Mouse (Mus musculus) heart, postnatal 14 days (tissue): ENCODE data around the gene Mettl26. TPM values are rescaled to one million over a fixed set of nuclear protein-coding genes. Genes with fewer than 3 reads are reported as not detected.
"Not testable (repeated sequence)": the region's sequence is repeated elsewhere in the genome, so short reads cannot be mapped to it uniquely, and the experiment has no call there.

Experiments
- DNase-seq, 2 experiments: peaks; one replicate each; pipeline ENCODE4 v3.0.0; 2021 to 2022
- intact Hi-C: fragments of 180-260 bp; cut with DNase I; formaldehyde crosslinking; loops from one replicate; pipeline ENCODE4 v1.15.1; 2025
- total RNA-seq, 2 experiments: library from RNA; stranded (reverse); gene quantifications; 2 replicates each; pipeline ENCODE4 v1.2.3; 2021

The Mettl26 gene
- total RNA-seq, 2 experiments from 2014 or later = 11.3 to 13.2 TPM

DNA sequence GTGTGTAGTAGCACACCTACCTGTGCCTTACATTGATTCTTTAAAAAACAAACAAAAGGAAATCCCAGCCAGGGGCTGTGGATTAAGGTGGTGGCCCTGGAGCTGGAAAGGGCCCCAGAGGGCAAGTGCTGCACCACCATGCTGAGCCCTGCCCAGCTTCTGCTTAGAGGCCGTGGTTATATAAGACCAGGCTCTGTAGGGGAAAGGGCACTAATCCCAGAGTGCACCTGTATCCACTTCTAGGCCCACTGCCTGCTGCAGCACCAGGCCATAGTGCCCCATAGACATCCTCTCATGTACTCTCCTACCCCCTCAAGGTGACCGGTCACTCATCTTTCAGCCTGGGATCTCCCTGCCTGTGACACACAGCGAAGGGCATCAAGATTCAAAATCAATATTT is 8.7 kb upstream of the Mettl26 start:
- DNase-seq = no peak
- intact Hi-C loops = loop anchor here (2.0 to 5.0 kb wide), 2 partner anchors 21 to 94 kb away; partner anchors contain the start of genes Narfl and Rhot2

DNA sequence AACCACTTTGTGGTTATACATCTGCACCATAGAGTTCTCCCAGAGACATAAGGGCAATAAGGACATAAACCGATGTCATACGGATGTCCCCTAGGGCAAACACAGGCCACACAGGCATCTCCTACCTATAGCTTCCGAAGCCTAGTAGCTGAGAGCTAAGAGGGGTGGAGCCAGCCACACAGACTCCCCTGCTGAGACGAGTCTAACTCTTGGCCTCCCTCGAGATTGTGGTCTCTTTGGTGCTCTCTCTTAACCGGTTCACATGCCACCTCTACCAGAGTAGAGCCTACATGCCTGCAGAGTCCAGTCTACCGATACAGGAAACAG is 7.4 kb upstream of the Mettl26 start:
- DNase-seq = no peak
- intact Hi-C loops = loop anchor here (2.0 to 5.0 kb wide), 2 partner anchors 23 to 95 kb away; partner anchors contain the start of genes Narfl and Rhot2

DNA sequence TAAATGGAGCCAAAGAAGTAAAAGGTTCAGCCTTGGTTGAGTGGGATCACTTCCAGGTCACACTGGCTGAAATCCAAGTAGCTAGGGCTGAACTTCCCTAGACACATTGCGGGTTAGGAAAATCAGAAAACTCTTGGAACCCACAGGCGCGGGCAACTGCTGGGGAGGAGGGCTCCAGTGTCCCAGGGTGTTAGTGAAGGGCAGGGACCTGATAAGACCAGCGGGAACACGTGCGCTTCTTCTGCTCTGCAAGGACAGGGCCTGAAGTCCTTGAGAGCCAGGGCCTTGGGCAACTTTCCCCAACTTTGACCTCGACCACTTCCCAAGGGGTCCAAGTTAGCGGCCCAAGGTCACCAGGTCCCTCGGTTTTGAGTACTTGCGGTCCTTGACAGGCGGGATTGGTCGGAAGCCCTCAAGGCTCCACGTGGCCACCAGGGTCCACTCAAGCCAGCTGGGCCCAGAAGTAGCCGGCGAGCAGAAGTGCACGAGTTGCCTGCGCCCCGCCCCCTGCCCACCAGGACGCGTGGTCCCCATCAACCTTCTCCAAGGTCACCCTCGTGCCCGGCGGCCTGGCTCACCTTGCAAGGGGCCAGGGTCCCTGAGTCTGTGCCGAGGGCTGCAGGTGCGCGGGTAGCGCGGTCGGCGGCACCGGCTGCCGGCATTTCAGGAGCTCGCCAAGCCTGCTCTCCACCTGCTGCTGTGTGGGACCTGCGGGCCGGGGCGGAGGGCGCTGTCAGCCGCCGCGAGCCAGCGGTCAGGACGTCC is 6.9 kb upstream of the Mettl26 start:
- intact Hi-C loops = loop anchor here (2.0 to 5.0 kb wide), 2 partner anchors 23 to 96 kb away; partner anchors contain the start of genes Narfl and Rhot2

DNA sequence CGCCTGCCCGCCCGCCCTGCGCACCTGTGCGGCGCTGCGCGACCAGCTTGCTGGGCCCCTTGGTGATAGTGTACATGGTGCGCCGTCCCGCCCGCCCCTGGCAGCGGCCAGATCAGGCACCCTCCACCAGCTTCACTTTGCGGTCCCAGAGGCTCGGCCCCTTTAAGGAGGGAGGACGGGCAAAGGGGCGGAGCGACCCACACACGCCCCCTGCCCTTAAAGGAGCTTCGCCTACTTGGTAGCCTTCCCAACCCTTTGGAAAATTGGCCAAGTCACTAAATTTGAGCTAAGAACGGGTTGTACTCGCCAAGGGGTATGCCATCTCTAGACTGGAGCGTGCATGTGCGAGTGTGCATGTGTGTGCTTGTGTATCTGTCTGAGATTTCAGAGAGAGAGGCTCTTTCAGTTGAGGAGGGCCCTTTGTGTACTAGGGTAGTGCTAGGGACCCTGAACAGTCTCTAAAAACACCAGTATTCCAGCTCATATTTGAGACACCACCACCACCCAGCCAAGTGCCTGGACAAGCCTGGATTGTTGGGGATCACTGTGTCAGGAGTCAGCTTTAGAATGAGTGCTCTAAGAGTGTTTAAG is 6.2 kb upstream of the Mettl26 start, which contains the start of gene Mcrip2:
Gene Mcrip2 (minus strand): TSS at position 164 of the 591 bp plus-strand sequence.
- peak; percentile 83 to 86 for DNase-seq
- intact Hi-C loops = loop anchor here (5.0 kb wide), 1 partner anchor 96 kb away; the partner anchor contains the start of gene Narfl

More for the DNA sequence above, 6.9 kb upstream of the Mettl26 start:
- DNase-seq = peak; percentile 55 to 73

DNA sequence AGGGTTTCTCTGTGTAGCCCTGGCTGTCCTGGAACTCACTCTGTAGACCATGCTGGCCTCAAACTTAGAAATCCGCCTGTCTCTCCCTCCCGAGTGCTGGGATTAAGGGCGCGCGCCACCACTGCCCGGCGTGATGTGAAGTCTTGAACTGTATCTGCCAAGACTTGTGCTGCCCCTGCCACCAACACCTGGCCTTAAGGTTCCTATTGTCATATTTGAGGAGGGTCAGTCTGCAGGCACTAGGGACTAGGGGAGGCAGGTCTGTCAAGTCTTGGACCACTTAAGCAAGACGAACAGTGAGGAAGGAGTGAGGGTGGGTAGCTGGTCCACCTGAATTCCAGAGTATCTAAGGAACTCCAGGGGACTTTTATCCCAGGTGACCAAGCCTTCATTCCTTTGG is 5.4 kb upstream of the Mettl26 start:
- intact Hi-C loops = loop anchor here (5.0 kb wide), 1 partner anchor 97 kb away; the partner anchor contains the start of gene Narfl
- no peak for DNase-seq

DNA sequence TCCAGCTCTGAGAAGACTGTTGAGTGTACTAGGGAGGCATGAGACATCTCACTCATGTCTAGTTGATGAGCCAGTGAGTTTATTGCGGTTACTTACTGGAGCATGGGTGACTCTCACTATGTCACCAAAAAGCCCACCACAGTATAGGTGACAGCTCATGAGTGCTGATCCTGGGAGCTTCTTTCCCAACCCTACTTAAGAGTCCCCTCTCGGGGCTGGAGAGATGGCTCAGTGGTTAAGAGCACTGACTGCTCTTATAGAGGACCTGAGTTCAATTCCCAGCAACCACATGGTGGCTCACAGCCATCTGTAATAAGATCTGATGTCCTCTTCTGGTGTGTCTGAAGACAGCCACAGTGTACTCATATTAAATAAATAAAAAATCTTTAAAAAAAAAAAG is 4.9 kb upstream of the Mettl26 start:
- no peak for DNase-seq
- intact Hi-C loops = loop anchor here (5.0 kb wide), 1 partner anchor 98 kb away; the partner anchor contains the start of gene Narfl

DNA sequence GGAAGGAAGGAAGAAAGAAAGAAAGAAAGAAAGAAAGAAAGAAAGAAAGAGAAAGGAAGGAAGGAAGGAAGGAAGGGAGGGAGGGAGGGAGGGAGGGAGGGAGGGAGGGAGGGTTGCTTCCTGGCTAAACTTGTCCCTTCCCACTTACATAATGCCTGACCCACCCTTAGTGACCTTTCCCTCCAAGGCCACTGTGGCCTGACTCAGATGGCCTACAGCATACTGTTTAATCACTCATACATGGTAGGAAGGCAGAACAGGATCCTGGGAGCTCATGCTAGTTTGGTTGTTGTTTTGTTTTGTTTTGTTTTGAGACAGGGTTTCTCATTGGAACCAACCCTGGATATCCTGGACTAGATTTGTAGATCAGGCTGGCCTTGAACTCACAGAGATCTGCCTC is 3.3 kb upstream of the Mettl26 start:
- intact Hi-C loops, DNase-seq: not testable (repeated sequence)

DNA sequence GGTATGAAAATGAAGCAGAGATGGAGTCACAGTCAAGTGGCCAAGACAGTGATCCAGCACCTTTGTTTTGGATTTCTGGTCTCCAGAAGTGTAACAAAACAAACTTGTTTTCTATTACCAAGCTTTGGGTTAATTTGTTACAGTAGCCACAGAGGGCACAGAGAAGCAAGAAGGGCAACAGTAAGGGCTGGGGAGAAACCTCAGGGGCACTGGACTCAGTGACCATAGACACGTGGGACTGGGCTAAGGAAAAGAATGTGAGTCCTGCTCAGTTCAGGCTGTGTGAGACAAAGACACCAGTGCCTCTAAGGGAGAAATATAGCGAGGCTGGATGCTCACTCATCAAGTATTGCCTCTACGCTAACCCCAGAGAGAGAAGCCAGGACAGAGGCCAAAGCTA is 2.2 kb upstream of the Mettl26 start:
- no peak for DNase-seq

DNA sequence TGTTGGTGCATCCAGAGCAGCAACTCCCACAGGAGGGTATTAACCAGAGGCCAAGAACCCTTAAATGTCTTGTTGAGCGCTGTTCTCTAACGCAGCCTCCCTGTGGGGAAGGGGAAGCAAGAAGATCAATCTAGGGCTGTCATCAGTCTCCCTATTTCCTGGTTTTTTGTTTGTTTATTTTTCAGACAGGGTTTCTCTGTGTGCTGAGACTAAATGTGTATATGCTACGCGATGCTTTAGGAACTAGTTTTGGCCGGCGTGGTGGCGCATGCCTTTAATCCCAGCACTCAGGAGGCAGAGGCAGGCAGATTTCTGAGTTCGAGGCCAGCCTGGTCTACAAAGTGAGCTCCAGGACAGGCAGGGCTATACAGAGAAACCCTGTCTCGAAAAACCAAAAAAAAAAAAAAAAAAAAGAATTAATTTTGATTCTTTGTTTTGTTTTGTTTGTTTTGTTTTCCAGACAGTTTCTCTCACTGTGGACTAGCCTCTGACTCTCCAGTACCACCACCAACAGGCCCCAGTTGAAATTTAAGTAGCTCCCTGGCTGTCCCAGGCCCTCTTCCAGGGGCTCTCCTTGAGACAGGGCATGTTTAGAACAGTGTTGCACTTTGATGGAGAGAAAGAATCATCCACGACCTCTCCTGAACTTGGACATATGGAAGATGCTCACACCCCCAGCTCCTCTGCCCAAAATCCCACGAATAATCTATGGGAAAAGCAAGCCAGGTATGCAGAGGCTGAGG is 1.3 kb upstream of the Mettl26 start:
- no peak for DNase-seq
- intact Hi-C loops = no loop called here

More for the DNA sequence above, 2.2 kb upstream of the Mettl26 start:
- intact Hi-C loops = no loop called here

DNA sequence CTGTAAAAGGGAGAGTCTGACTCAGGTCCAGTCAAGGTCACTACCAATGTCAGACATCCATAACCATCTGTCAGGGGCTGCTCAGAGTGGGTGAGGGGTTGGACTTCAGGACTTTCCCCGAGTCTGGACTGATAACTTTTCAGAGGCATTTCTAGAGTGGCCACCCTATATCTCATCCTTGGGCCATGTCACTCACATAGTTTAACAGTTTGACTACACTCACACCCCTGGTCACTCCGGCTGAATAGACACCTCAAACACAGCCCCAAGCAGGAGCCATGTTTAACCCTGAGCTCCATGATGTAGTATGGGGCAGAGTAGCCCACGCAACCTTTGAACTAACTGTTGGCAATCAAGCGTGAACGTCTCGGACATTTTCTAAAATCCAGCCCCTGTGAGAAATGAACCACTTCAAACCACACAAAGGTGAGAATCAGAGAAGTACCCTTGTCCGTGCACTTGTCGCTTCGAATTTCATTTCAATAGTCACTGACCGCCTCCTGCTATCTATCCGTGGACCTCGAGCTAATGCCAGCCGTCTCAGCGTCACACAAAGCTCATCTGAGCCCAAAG is 640 bp upstream of the Mettl26 start:
- intact Hi-C loops = no loop called here

DNA sequence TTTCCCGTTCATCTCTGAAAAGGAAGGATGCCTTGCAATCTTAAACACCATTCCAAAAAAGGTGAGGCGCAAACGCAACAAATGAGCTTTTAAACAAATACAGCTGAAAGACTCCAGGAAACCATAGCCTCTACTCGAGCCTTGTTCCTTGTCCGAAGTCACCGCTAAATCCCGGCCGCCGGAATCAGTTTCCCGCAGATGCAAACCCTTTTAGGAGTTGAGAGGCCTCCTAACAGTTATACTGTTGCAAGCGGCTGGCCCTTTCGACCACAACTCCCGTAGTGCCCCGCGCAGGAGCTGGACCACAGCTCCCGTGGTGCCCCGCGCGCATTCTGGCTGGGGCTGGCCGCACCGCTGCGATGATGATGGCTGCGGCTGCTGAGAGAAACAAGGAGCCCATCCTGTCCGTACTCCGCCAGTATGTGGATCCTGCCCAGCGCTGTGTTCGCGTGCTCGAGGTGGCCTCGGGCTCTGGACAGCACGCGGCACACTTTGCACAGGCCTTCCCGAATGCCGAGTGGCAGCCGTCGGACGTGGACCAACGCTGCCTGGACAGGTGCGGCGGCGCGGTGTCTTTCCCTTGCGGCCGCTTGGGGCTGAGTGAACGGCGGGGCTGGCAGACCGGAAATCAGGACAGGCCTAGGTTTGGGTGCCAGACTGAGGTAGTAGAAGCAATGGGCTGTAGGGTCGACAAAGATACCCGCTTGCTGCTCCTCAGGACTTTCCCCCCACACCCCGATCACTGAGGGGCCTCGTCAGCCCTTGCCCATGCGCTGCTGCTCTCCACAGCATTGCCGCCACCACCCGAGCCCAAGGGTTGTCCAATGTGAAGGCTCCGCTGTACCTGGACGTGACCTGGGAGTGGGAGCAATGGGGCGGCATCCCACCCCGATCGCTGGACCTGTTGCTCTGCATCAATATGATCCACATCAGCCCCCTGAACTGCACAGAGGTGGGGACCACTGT is 580 bp downstream of the Mettl26 start:
- DNase-seq = peak; percentile 88 to 91
- intact Hi-C loops = no loop called here

More for the DNA sequence above, 640 bp upstream of the Mettl26 start:
- no peak for DNase-seq

DNA sequence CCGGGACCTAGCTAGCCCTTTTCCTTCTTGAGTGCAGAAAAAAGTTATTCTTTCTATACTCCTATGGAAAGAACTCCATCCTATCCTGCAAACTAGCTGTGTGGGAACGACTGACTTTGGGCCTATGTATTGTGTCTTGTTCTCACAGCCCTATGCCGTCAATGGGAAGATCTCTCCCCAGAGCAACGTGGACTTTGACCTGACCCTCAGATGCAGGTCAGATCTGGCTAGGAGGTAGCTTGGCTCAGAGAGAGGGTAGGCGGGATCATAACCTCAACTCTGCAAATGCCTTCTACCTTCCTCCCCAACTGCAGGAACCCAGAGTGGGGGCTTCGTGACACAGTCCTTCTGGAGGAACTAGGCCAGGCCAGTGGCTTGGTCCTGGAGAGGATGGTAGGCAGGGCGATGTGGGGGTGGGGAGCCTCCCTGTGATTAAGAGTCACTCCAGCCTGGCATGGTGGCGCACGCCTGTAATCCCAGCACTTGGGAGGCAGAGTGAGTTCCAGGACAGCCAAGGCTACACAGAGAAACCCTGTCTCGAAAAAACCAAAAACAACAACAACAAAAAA is 1.6 kb downstream of the Mettl26 start:
- intact Hi-C loops = no loop called here
- DNase-seq = no peak

DNA sequence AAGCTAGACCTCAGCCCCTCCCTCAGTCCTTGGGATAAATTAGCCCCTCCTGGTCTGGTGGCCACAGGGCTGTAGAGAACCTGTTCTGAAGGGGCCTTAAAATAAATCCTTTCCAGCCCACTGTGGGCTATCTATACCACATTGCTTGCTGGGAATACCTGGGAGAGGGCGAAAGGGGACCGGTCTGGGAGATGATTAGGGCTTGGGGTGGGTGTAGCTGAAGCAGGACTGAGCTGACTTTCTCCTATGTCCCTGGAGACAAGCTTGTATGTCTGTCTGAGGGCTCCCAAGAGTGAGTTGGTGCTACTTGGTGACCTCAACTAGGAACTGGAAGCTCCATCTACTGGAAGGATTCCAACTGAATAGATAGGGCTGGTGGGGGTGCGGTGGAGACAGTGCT is 2.2 kb downstream of the Mettl26 start:
- intact Hi-C loops = no loop called here
- DNase-seq = no peak

DNA sequence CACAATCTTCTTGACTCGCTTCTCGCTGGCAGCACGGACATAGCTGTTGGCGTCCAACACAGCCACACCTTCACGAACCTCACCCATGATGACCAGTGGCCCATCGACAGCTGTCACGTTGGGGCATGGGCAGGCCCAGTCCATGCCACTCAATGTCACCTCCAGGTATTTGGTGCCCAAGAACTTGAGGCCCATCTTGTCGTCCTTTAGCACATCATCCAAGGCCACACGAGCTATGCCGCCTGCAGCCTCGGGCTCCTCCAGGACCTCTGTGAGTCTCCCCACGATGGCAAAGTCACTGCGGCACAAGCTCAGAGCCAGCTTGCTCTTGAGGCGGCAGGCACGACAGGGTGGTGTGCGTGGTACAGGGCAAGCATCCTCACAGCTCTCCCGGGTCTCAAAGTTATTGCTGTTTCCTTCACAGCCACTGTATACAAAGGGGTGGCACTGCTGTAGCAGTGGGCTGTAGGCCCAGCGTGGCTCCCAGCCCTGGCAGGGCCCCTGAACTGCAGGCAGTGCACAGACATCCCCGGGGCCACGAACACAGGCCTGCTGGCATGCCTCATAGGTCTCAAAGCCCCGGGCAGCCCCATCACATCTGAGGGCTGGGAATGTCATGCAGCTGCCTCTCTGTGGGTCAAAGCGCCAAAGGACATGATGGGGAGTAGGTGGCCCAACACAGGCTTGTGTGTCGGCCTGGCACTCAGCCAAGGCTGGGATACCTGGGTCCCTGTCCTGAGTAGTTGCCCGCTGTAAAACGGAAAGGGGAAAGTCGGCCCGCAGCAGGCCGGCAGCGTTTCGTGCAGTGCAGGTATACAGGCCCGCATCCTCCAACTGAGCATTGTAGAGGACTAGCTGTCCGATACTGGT is 3.1 kb downstream of the Mettl26 start:
- intact Hi-C loops = no loop called here
- no peak for DNase-seq

DNA sequence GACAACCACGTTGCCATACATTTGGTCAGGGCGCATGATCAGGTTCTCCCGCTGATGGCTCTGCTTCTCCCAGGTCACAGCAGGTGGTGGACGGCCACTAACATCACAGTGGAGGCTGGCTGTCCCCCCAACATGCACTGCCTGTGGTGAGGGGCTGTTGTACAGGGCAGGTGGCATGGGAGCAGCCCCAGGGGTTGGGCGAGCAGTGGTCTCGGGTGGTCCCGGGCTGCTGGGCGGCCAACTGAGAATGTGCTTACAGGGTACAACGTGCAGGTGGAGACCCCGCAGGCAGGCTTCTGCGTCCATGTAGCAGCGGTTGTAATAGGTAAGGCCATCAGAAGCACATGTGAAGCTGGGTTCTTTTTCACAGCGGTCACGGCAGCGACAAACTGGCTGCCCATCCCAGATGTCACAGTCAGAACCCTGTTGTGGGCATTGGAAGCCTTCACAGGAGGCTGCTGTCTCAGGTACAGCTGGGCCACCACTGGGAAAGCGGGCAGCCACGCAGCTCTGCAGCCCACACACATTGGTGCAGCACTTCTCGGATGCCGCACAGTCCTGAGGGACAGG is 3.8 kb downstream of the Mettl26 start:
- intact Hi-C loops = no loop called here
- no peak for DNase-seq

DNA sequence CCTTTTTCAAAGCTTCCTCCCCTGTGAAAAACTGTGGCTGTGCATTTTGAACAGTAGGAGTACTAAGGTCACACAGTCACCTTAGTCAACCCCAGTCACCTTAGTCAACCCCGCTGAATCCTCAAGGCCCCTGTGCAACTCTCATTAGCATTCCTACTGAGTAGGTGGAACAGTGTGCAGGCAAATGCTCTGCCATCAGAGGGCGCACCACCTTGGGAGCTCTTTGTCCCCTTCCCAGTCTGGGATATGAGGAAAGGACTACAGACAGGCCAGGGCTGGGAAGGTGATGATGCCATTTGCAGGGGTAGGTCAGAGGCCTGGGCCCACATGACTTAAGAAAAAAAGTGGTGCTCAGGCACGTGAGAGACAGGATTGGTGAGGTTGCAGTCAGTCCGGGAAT is 4.4 kb downstream of the Mettl26 start:
- intact Hi-C loops = no loop called here
- peak in 1 of 2 experiments; percentile 42 for DNase-seq

DNA sequence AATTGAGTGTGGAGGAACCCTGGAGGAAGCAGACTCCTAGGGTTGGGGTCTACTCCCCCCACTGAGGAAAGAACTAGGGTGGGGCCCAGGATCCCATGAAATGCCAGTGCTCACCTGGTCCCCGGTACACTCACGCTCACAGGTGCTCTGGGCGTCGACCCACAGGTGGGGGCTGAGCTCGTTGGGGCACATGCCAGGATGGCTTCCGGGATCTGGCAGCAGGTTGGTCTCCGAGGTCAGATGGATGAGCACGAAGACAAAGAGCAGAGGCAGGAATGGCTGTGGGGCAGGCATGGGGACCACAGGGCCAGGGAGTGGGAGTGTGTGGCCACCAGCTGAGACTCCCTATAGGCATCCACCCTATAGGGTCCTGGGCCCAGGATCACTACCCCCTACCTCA is 4.9 kb downstream of the Mettl26 start:
- intact Hi-C loops = no loop called here
- DNase-seq = no peak
